Mouse (Mus musculus): ENCODE results near the gene Slc39a7. TPM values are rescaled to one million over a fixed set of nuclear protein-coding genes. Genes with fewer than 3 reads are reported as not detected.

The Slc39a7 gene
- total RNA-seq, 2 experiments from 2014 or later: 56.9 to 60.7 TPM

Small RNA genes lying within 50 kb of the gene (microRNA-seq; reads per million reads assigned to microRNA genes)
- gene Mir219a-1 (ENCODE audit: borderline number of aligned reads in 2 of 2): 0 reads per million in 2 experiments
- gene Mir219c (ENCODE audit: borderline number of aligned reads in 2 of 2): 0 reads per million in 2 experiments

Other genes with a start within 250 kb of the Slc39a7 start
- 10 to 100 TPM; 18.2 to 58.8 TPM for gene Angptl4, start 249.9 kb downstream of the Slc39a7 start, total RNA-seq (2021)
- gene Kank3, start 221.2 kb downstream of the Slc39a7 start, total RNA-seq (2021): 10 to 100 TPM; 55.7 to 81.7 TPM
- 100 to 1,000 TPM; 764 to 784 TPM for gene Rps28, start 207.1 kb downstream of the Slc39a7 start, total RNA-seq (2021)
- gene Ndufa7, start 207.1 kb downstream of the Slc39a7 start, total RNA-seq (2021): 100 to 1,000 TPM; 648 to 672 TPM
- 10 to 100 TPM; 28.6 to 34.6 TPM for gene Cd320, start 188.6 kb downstream of the Slc39a7 start, total RNA-seq (2021)
- not detected for gene Gm7029, start 157.8 kb downstream of the Slc39a7 start, total RNA-seq (2021)
- gene Kifc1, start 141.0 kb downstream of the Slc39a7 start, total RNA-seq (2021): 1 to 10 TPM in 1 of 2 experiments, under 1 TPM in 1; 0.87 to 1.5 TPM
- not detected for gene Platr17, start 126.5 kb downstream of the Slc39a7 start, total RNA-seq (2021)
- 10 to 100 TPM; 15.7 to 18.0 TPM for gene Daxx, start 122.3 kb downstream of the Slc39a7 start, total RNA-seq (2021)
- 100 to 1,000 TPM; 103 to 112 TPM for gene Tapbp, start 115.8 kb downstream of the Slc39a7 start, total RNA-seq (2021)
- 10 to 100 TPM; 20.1 to 20.6 TPM for gene Zbtb22, start 115.8 kb downstream of the Slc39a7 start, total RNA-seq (2021)
- gene Rgl2, start 102.1 kb downstream of the Slc39a7 start, total RNA-seq (2021): 10 to 100 TPM; 38.7 TPM
- gene Pfdn6, start 91.3 kb downstream of the Slc39a7 start, total RNA-seq (2021): 10 to 100 TPM; 77.0 to 84.7 TPM
- gene Wdr46, start 91.0 kb downstream of the Slc39a7 start, total RNA-seq (2021): 10 to 100 TPM; 10.1 to 11.5 TPM
- 1 to 10 TPM; 2.7 to 2.9 TPM for gene B3galt4, start 80.2 kb downstream of the Slc39a7 start, total RNA-seq (2021)
- 10 to 100 TPM; 38.8 to 41.4 TPM for gene Vps52, start 75.9 kb downstream of the Slc39a7 start, total RNA-seq (2021)
- 100 to 1,000 TPM; 411 to 417 TPM for gene Rps18, start 75.7 kb downstream of the Slc39a7 start, total RNA-seq (2021)
- gene H2-K1, start 31.3 kb downstream of the Slc39a7 start, total RNA-seq (2021): 100 to 1,000 TPM in 1 of 2 experiments, 10 to 100 TPM in 1; 79.0 to 116 TPM
- gene Ring1, start 7.0 kb downstream of the Slc39a7 start, total RNA-seq (2021): 10 to 100 TPM; 14.0 to 15.1 TPM
- gene H2-Ke6, start 3.6 kb downstream of the Slc39a7 start, total RNA-seq (2021): 100 to 1,000 TPM; 107 to 121 TPM
- gene Rxrb, start 130 bp upstream of the Slc39a7 start, total RNA-seq (2021): 10 to 100 TPM; 39.8 to 41.8 TPM
- 1 to 10 TPM in 1 of 2 experiments, under 1 TPM in 1; 0.98 to 1.9 TPM for gene Col11a2, start 7.8 kb upstream of the Slc39a7 start, total RNA-seq (2021)
- gene H2-Oa, start 60.7 kb upstream of the Slc39a7 start, total RNA-seq (2021): not detected
- 1 to 10 TPM; 4.0 to 6.5 TPM for gene H2-DMa, start 87.9 kb upstream of the Slc39a7 start, total RNA-seq (2021)
- 10 to 100 TPM; 80.5 to 87.0 TPM for gene Brd2, start 91.0 kb upstream of the Slc39a7 start, total RNA-seq (2021)
- 1 to 10 TPM; 1.3 to 1.7 TPM for gene H2-DMb2, start 111.6 kb upstream of the Slc39a7 start, total RNA-seq (2021)
- gene H2-DMb1, start 121.4 kb upstream of the Slc39a7 start, total RNA-seq (2021): 1 to 10 TPM; 1.5 to 2.9 TPM
- gene Tap1, start 155.9 kb upstream of the Slc39a7 start, total RNA-seq (2021): 1 to 10 TPM; 4.1 to 7.0 TPM
- gene Psmb9, start 156.1 kb upstream of the Slc39a7 start, total RNA-seq (2021): 10 to 100 TPM in 1 of 2 experiments, 1 to 10 TPM in 1; 7.5 to 10.6 TPM
- 10 to 100 TPM; 11.4 to 15.1 TPM for gene Psmb8, start 166.0 kb upstream of the Slc39a7 start, total RNA-seq (2021)
- 10 to 100 TPM; 23.6 to 24.6 TPM for gene Tap2, start 171.8 kb upstream of the Slc39a7 start, total RNA-seq (2021)
- under 1 TPM; 0.83 to 0.84 TPM for gene H2-Ob, start 207.2 kb upstream of the Slc39a7 start, total RNA-seq (2021)
- 10 to 100 TPM; 14.8 to 32.7 TPM for gene H2-Ab1, start 226.0 kb upstream of the Slc39a7 start, total RNA-seq (2021)